Mouse (Mus musculus) limb, embryonic 11.5 days (tissue): Measurements from ENCODE around the gene Plxna1. TPM values are rescaled to one million over a fixed set of nuclear protein-coding genes. Genes with fewer than 3 reads are reported as not detected.

Source experiments
- ATAC-seq: fragments of 200-750 bp; cut with Nextera tagmentation; 2 replicates; pipeline ENCODE4 v1.8.0; 2017; ENCODE audit warnings: low read depth; ENCODE audit not compliant: insufficient number of reproducible peaks, low FRiP score, low TSS enrichment
- DNase-seq: peaks from one replicate; pipeline ENCODE4 v3.0.0-alpha.2; 2015; ENCODE audit warnings: low spot score
- H3K27ac ChIP-seq: fragments of 300-500 bp; sonication (generic); replicated peaks from 2 replicates; pipeline ENCODE4 v1.5.1; 2014; ENCODE audit warnings: low read depth, mild to moderate bottlenecking, low read length
- H3K27me3 ChIP-seq: fragments of 300-500 bp; sonication (generic); 2 replicates; pipeline ENCODE4 v1.6.1; 2014; ENCODE audit warnings: mild to moderate bottlenecking, low read length, mixed read lengths; ENCODE audit not compliant: control insufficient read depth, insufficient read depth
- H3K36me3 ChIP-seq: fragments of 300-500 bp; sonication (generic); 2 replicates; pipeline ENCODE4 v1.6.1; 2014; ENCODE audit warnings: mild to moderate bottlenecking, low read length, moderate library complexity, mixed read lengths; ENCODE audit not compliant: control insufficient read depth, insufficient read depth
- H3K4me1 ChIP-seq: fragments of 300-500 bp; sonication (generic); 2 replicates; pipeline ENCODE4 v1.6.1; 2014; ENCODE audit warnings: low read length, mixed read lengths; ENCODE audit not compliant: control insufficient read depth, insufficient read depth
- H3K4me2 ChIP-seq: fragments of 300-500 bp; sonication (generic); 2 replicates; pipeline ENCODE4 v1.6.1; 2014; ENCODE audit warnings: low read depth, mild to moderate bottlenecking, moderate library complexity; ENCODE audit not compliant: severe bottlenecking
- H3K4me3 ChIP-seq: fragments of 300-500 bp; sonication (generic); 2 replicates; pipeline ENCODE4 v1.5.1; 2014; ENCODE audit warnings: low read depth, low read length
- H3K9ac ChIP-seq: fragments of 300-500 bp; sonication (generic); 2 replicates; pipeline ENCODE4 v1.6.1; 2014; ENCODE audit warnings: mild to moderate bottlenecking, low read length
- H3K9me3 ChIP-seq: fragments of 300-500 bp; sonication (generic); 2 replicates; pipeline ENCODE4 v1.6.1; 2016; ENCODE audit warnings: low read length; ENCODE audit not compliant: control insufficient read depth
- WGBS: fragments of 180-500 bp; shearing (Covaris S2); extraction: QIAGEN DNeasy Blood & Tissue Kit; methylation state at CpG from one replicate; pipeline ENCODE4 v1.1.7; 2014; 5-methylcytosine and 5-hydroxymethylcytosine counted together
- polyA plus RNA-seq: library from polyadenylated mRNA; unstranded; fragments of >200 nt; fragmentation: Nextera tagmentation; extraction: Ambion mirVana; gene quantifications from 2 replicates; pipeline ENCODE4 v1.2.1, GENCODE M21; 2014

The Plxna1 gene
- polyA plus RNA-seq, 1 experiment from 2014 or later, result 21.0 TPM

DNA sequence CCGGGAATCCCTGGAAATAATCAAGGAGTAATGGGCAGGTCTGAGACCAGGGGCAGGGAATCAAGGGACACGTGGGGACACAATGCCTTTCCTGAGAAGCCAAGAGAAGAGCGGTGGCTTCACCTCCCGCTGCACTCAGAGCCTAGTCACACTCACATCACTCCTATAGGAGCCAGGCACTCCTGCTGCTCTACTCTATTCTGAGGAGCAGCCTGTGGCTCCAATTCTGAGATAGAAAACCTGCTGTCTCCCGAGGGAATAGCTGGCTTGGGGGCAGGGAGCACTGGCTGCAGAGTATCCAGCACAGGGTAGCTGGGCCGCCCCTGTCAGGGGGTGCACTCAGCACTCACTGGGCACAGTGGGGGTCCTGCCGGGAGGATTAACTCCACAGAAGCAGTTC, 6.8 kb downstream of the Plxna1 start:
- Histone ChIP-seq H3K36me3 (peaks cover 10% of the 10 kb centered on the region), H3K9me3 (no peaks in the 10 kb centered on the region), H3K27me3 (no peaks in the 10 kb centered on the region), H3K9ac (no peak overlapping the region), H3K4me2 (no peak overlapping the region), H3K4me1 (peaks cover 24% of the 10 kb centered on the region), H3K4me3 (no peak overlapping the region), H3K27ac (no peak overlapping the region)
- no peak for ATAC-seq
- 60% methylated on average over 7 of the region's 7 CpGs for WGBS
- no peak for DNase-seq

DNA sequence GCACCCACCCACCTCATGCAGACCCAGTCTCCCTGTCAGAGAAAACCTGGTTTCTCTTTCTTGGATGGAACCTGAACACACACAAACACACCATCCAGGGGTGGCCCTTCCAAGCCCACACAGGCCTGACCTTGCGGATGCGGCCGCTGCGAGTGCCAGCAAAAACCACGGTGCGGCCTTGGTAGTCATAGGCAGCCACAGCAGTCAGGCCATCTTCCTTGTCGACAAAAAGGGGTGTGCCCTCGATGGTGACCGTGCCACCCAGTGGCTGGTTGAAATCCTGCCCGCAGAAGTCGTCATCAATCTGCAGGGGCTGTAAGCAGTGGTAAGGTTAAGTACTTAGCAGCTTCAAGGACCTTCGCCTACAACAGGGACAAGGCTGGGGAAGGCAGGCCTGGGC, 7.7 kb downstream of the Plxna1 start:
- no peak for DNase-seq
- Histone ChIP-seq H3K4me1 (peaks cover 15% of the 10 kb centered on the region), H3K36me3 (peaks cover 12% of the 10 kb centered on the region), H3K9ac (no peak overlapping the region), H3K4me3 (no peak overlapping the region), H3K27me3 (no peaks in the 10 kb centered on the region), H3K9me3 (no peaks in the 10 kb centered on the region), H3K4me2 (no peak overlapping the region), H3K27ac (no peak overlapping the region)
- ATAC-seq, result no peak
- 89% methylated on average over 12 of the region's 12 CpGs for WGBS

DNA sequence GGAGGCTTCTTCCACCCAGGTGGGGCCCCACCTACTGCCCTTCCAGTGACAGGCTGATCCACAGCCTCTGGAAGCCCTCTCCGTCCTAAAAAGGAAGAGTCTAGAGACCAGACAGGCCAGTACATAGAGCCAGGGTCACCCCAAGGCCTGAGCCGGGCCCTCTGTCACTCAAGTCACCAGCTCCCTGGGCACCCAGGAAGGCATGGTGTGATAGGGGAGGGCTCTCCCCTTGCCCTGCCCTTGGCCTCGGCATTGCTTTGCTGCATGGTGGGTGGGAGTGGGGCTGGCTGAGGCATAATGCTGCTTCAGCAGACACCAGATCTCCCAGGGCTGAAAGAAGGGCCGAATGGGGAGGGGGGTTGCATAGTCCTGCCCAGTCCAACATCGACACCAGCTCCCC, 8.3 kb downstream of the Plxna1 start:
- Histone ChIP-seq H3K27me3 (no peaks in the 10 kb centered on the region), H3K4me3 (no peak overlapping the region), H3K4me2 (no peak overlapping the region), H3K9ac (no peak overlapping the region), H3K4me1 (peaks cover 15% of the 10 kb centered on the region), H3K9me3 (no peaks in the 10 kb centered on the region), H3K36me3 (peaks cover 15% of the 10 kb centered on the region), H3K27ac (no peak overlapping the region)
- DNase-seq (no peak), ATAC-seq (no peak)
- 87% methylated on average over 5 of the region's 5 CpGs for WGBS

DNA sequence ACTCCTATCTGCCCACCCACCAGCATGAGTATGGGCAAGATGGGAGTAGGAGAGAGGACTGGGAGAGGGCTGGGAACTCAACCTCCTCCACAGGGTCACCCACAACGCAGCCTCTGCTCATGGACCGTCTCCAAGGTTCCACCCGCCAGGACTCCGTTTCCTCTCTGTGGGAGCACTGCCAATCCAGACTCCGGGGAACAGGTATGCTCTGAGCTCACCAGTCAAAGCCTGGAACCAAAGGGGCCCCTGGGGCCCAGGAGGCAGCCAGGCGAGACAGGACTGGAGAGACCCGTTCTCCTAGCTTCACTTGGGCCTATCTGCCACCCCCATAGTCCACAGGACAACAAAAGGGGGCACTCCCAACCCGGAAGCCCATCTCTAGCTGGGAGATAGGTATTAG, 9.3 kb downstream of the Plxna1 start:
- Histone ChIP-seq H3K4me2 (no peak overlapping the region), H3K9me3 (no peaks in the 10 kb centered on the region), H3K27me3 (no peaks in the 10 kb centered on the region), H3K36me3 (peaks cover 17% of the 10 kb centered on the region), H3K4me3 (no peak overlapping the region), H3K27ac (peak overlapping the region; percentile 53; the same call in 1 of the 2 replicates), H3K4me1 (peaks cover 15% of the 10 kb centered on the region), H3K9ac (no peak overlapping the region)
- ATAC-seq, result no peak
- 90% methylated on average over 8 of the region's 8 CpGs for WGBS
- no peak for DNase-seq

DNA sequence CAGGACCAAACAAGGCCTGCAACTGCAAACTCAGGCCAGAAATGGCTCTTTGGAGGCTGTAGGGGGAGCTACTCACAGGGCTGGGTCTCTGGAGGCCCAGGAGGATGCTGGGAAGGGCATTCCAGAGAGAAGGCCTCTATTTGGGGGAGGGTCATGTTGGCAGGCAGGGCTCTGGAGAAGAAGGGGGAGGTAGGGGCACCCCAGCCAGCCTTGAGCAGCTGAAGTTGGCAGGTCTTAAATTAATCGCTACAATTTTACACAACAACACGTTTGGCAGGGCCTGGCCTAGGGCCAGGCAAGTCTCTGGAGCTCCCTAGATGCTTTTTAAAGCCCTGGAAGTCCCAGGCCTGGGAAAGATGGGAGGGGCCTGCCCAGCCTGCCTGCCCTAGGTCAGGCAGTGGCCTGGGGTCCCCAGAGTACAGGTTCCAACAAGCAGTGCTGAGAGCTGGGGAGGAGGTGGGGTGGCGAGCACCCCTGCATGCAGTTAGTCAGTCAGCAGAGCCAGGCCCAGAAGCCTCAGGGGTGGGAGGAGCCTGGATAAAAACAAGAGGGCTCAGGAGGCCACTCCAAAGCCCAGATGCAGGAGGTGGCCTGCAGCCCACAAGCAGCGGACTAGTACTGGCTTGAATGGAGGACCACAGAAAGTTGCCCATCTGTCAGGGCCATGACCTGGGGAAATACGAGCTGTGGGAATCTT, 10.8 kb downstream of the Plxna1 start:
- peaks cover 12% of the 10 kb centered on the region for H3K36me3 ChIP-seq

DNA sequence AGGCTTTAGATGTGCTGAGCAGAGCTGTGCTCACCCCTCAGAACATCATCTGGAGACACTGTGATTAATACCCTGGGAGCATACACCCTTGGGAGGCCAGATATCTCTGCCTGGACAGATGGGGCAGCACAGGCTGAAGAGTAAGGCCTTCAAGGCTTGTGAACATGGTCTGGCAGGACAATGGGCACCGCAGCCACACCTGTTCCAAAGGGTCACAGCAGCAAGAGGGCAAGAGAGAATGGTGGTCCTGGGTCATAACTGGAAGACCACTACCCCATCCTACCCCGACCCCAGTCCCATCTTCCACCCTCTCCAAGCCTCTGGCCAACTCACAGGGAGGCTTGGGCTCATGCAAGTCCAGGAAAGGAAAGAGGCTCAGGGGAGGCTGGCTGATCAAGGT, 11.9 kb downstream of the Plxna1 start:
- no peak overlapping the region for H3K9ac ChIP-seq
- no peak overlapping the region; the same call in 1 of the 2 replicates for H3K27ac ChIP-seq
- H3K36me3 ChIP-seq, result peaks cover 11% of the 10 kb centered on the region
- DNase-seq (no peak), ATAC-seq (no peak)
- no peak overlapping the region for H3K4me2 ChIP-seq
- WGBS, result 96% methylated on average over 2 of the region's 2 CpGs
- no peaks in the 10 kb centered on the region for H3K9me3 ChIP-seq
- no peak overlapping the region for H3K4me3 ChIP-seq
- peaks cover 22% of the 10 kb centered on the region for H3K4me1 ChIP-seq
- no peaks in the 10 kb centered on the region for H3K27me3 ChIP-seq

More for the DNA sequence above, 10.8 kb downstream of the Plxna1 start:
- ATAC-seq (peak; percentile 85), DNase-seq (peak; percentile 53)
- Histone ChIP-seq H3K4me3 (no peak overlapping the region), H3K27ac (peak overlapping the region; percentile 53), H3K9me3 (no peaks in the 10 kb centered on the region), H3K4me2 (no peak overlapping the region; the same call in 1 of the 2 replicates), H3K4me1 (peaks cover 15% of the 10 kb centered on the region), H3K9ac (no peak overlapping the region), H3K27me3 (no peaks in the 10 kb centered on the region)
- 23% methylated on average over 5 of the region's 5 CpGs for WGBS

DNA sequence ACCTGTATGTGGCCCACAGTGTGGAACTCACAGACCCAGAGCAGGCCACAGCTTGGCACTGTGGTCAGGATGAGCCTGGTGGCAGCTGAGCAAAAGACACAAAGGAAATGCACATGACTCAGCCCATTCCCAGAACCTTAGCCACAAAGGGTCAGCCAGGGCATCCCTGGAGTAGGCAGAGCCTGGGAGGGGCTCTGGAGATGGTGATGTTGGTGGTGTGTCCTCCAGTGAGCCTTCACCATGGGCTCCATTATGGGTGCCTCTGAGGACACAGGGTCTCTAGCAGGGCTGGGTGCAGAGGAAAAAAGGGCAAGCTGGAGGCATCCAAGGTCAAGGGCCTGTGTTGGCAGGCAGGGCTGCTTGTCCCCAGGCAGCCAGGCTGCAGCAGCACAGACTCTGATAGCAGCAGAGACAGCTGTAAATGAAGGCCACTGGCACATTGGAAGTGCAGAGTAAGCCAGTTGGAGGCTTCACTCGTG, 12.3 kb downstream of the Plxna1 start:
- Histone ChIP-seq H3K27ac (no peak overlapping the region), H3K4me2 (no peak overlapping the region), H3K4me1 (peaks cover 26% of the 10 kb centered on the region), H3K9me3 (no peaks in the 10 kb centered on the region), H3K4me3 (no peak overlapping the region), H3K36me3 (peaks cover 11% of the 10 kb centered on the region), H3K27me3 (no peaks in the 10 kb centered on the region), H3K9ac (no peak overlapping the region)
- ATAC-seq (no peak), DNase-seq (no peak)
- WGBS, result 81% methylated on average over 1 of the region's 1 CpGs

DNA sequence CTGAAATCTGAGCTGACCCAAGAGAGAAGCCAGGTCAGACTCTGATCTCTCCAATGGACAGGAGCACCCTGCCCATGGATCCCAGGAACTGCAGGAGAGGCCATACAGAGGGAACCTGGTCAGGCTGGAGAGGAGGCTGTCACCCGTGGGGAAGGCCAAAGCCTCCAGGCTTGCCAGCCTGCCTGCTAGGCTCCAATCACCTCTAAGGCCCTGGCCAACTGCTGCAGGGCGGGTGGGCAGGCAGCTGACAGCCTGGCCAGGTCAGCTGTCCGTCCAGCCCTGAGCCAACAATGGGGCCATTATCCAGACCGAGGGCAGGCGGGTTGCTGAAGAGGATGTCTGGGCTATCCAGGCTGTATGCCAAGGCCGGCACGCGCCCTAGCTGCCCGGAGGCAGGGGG, 14.1 kb downstream of the Plxna1 start:
- 85% methylated on average over 9 of the region's 9 CpGs for WGBS
- Histone ChIP-seq H3K27ac (no peak overlapping the region), H3K4me2 (no peak overlapping the region), H3K9me3 (no peaks in the 10 kb centered on the region), H3K27me3 (no peaks in the 10 kb centered on the region), H3K4me3 (no peak overlapping the region), H3K9ac (no peak overlapping the region), H3K4me1 (peaks cover 38% of the 10 kb centered on the region), H3K36me3 (peaks cover 9% of the 10 kb centered on the region)
- ATAC-seq (no peak), DNase-seq (no peak)

DNA sequence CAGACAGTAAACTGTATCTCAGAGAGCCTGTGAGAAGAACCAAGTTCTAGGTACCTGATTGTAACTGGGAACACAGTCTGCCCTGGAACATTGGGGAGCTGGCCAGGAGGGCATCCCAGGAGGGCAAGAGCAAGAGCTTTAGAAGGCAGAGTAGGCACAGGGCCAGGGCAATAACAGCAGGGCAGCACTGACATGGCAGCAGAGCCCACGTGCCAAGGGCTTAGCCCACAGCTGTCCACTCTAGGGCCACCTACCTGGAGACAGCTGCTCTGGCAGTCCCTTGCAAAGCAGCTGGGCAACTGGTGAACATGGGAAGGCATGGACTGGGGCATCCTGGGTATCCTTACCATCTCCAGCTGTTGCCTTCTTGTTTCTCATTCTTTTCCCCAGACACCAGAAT, 14.6 kb downstream of the Plxna1 start:
- no peak overlapping the region for H3K27ac ChIP-seq
- no peaks in the 10 kb centered on the region for H3K9me3 ChIP-seq
- DNase-seq, result no peak
- 94% methylated on average over 1 of the region's 1 CpGs for WGBS
- ATAC-seq, result no peak
- H3K4me2 ChIP-seq, result no peak overlapping the region
- H3K4me3 ChIP-seq, result no peak overlapping the region
- peaks cover 38% of the 10 kb centered on the region for H3K4me1 ChIP-seq
- H3K27me3 ChIP-seq, result no peaks in the 10 kb centered on the region
- no peak overlapping the region for H3K9ac ChIP-seq
- H3K36me3 ChIP-seq, result peaks cover 9% of the 10 kb centered on the region
